Mouse (Mus musculus) fibroblast of lung, adult 2 months (primary cell): ENCODE data around the gene Ncbp2.

ENCODE experiments used
- DNase-seq: peaks from one replicate; pipeline ENCODE4 v3.0.0-alpha.2; 2011; ENCODE audit warnings: low read depth

Ncbp2 gene

GRCm38 (mm10) chr16:31948345-31948774 is at the start of gene Ncbp2, which contains the start of gene 0610012G03Rik:
Gene Ncbp2 (plus strand): TSS chr16:31948513.
Gene 0610012G03Rik (minus strand): TSS chr16:31948494.
- DNase-seq: peak; percentile 72

- DNase-seq: no peak
Measured at GRCm38 (mm10) chr16:31898546-31899326, 49.6 kb upstream of the Ncbp2 start.

- no peak for DNase-seq
Measured at GRCm38 (mm10) chr16:31901886-31902285, 46.4 kb upstream of the Ncbp2 start.

GRCm38 (mm10) chr16:31903239-31903638 is 45.1 kb upstream of the Ncbp2 start:
- DNase-seq: no peak

- DNase-seq: no peak
Measured at GRCm38 (mm10) chr16:31905331-31905730, 43.0 kb upstream of the Ncbp2 start.

GRCm38 (mm10) chr16:31905891-31906825 is 42.2 kb upstream of the Ncbp2 start:
- DNase-seq: no peak

GRCm38 (mm10) chr16:31906896-31907295 is 41.4 kb upstream of the Ncbp2 start:
- DNase-seq: no peak

GRCm38 (mm10) chr16:31908959-31909358 is 39.4 kb upstream of the Ncbp2 start:
- DNase-seq: no peak

- DNase-seq: no peak
Measured at GRCm38 (mm10) chr16:31910281-31910847, 37.9 kb upstream of the Ncbp2 start.

GRCm38 (mm10) chr16:31917776-31918175 is 30.5 kb upstream of the Ncbp2 start:
- no peak for DNase-seq

- peak; percentile 46 for DNase-seq
Measured at GRCm38 (mm10) chr16:31918248-31918724, 30.0 kb upstream of the Ncbp2 start.

- no peak for DNase-seq
Measured at GRCm38 (mm10) chr16:31924368-31924767, 23.9 kb upstream of the Ncbp2 start.

- DNase-seq: no peak
Measured at GRCm38 (mm10) chr16:31926091-31926490, 22.2 kb upstream of the Ncbp2 start.

- DNase-seq: no peak
Measured at GRCm38 (mm10) chr16:31926547-31927182, 21.6 kb upstream of the Ncbp2 start.

- DNase-seq: no peak
Measured at GRCm38 (mm10) chr16:31927412-31927811, 20.9 kb upstream of the Ncbp2 start.

- DNase-seq: no peak
Measured at GRCm38 (mm10) chr16:31931330-31931729, 17.0 kb upstream of the Ncbp2 start.

- DNase-seq: no peak
Measured at GRCm38 (mm10) chr16:31932255-31932654, 16.1 kb upstream of the Ncbp2 start.

GRCm38 (mm10) chr16:31932840-31933697 is 15.2 kb upstream of the Ncbp2 start:
- DNase-seq: peak; percentile 49

- no peak for DNase-seq
Measured at GRCm38 (mm10) chr16:31933751-31934549, 14.4 kb upstream of the Ncbp2 start, which contains the start of gene Pigz. Gene Pigz (plus strand): TSS chr16:31933851.

GRCm38 (mm10) chr16:31934550-31935010 is 13.7 kb upstream of the Ncbp2 start:
- DNase-seq: no peak
